Mouse (Mus musculus): Measurements from ENCODE around the gene Ubxn1. TPM values are rescaled to one million over a fixed set of nuclear protein-coding genes. Genes with fewer than 3 reads are reported as not detected.
A peak's percentile ranks its signal among the peaks of the same experiment; 100 is the strongest.

Ubxn1 gene
- total RNA-seq, 4 experiments from 2014 or later = 203 to 231 (median 218) TPM

- no peak for DNase-seq
These were observed 27.8 kb downstream of the Ubxn1 start for GRCm38 (mm10) chr19:8899079-8899478.

DNA sequence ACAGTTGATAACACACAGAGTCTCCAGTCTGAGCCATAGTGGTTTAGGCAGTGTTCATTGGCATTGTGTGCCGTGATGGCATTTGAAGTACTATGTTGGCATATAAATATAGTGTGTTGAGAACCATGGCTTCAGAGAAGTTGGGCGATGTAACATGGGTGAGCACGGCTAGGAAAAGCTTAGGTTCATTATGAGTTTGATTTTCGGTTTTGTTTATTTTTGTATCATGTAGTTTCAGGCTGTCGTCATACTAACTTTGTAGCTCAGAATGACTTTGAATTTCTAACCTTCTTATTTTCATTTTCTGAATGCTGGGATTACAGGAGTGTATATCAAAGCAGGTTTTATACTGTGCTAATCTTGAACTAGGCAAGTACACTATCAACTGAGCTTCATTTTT lies 32.1 kb downstream of the Ubxn1 start:
- DNase-seq = no peak

GRCm38 (mm10) chr19:8908531-8908930 lies 37.2 kb downstream of the Ubxn1 start:
- no peak for DNase-seq

GRCm38 (mm10) chr19:8911810-8912209 lies 40.5 kb downstream of the Ubxn1 start:
- DNase-seq = no peak

DNA sequence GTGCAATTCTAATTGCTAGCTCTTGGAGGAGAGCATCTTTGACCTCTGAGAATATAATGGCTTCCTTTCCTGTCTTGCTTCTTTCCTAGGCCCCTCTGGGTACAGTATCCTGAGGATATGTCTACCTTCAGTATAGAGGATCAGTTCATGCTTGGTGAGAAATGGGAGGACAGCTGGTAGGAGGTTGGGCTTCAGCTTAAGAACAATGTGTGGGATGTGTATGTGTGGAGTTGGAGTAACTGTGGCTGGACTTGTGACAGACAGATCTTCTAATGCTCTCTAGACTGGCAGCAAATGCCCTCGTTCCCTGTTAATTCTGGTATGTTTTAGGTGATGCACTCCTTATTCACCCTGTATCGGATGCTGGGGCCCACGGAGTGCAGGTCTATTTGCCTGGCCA lies 42.9 kb downstream of the Ubxn1 start:
- DNase-seq = no peak

DNA sequence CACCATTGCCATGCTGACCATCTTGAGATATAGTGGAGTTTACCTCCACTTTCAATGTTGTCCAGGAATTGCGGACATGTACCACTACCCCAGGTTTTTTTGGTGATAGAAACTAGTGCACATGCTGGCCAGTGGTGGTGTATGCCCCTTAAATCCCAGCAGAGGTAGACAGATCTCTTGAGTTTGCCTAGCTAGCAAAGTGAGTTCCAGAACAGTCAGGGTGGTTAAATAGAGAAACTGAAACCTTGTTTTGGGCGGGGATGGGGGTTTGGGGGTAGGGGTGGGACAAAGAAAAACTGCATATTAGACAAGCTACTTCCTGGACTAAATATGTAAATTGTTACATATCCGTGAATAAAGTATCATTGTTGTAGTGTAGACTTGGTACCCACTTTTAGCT lies 47.7 kb downstream of the Ubxn1 start:
- no peak for DNase-seq

DNA sequence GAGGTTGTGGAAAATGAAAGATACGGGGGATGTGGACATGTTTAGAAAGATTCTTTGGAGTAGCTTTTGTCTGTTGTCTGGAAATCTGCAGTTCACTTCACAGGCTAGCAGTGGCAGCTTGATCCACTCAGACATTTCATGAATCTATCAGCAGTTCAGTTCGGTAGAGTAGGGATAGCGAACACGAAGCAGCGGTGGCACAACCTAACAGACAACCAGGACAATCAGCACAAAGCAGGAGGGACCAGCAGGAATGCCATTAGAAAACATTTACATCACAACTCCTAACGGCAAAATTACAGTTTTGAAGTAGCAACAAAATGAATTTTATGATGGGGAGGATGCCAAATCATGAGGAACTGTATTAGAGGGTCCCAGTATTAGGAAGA lies 48.4 kb downstream of the Ubxn1 start:
- DNase-seq = no peak

DNA sequence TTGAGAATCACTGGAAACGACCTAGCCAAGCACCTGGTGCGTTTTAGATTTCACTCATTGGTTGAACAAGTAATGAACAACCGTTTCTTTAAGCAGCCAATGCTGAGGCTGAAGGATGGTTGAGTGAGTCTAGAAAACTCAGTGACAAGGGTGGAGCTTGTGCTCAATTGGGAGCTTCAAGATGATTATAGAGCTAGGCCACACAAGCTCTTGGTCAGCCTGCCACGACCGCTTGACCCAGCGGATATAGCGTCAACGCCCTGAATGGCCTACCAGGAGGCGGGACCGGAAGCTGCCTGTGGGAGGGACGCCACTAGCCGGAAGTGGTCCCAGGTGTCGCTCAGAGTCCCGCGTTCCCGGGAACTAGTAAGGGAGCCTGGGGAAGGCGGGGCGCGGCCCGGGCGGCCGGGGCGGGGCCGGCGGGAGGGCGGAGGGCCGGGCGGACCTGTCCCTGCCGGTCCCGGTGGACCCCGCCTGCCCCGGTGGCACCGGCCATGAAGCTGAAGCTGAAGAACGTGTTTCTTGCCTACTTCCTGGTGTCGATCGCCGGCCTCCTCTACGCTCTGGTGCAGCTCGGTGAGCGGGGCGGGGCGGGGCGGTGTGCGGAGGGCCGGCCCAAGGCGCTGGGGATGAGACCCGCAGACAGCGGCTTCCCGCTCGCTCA lies 48.9 kb downstream of the Ubxn1 start, which contains the start of gene B3gat3:
Gene B3gat3, plus strand, starts transcription at position 302 of the 664 bp plus-strand sequence.
- peak; percentile 95 for DNase-seq

- no peak for DNase-seq
These were observed 49.6 kb downstream of the Ubxn1 start for GRCm38 (mm10) chr19:8920836-8921291.

DNA sequence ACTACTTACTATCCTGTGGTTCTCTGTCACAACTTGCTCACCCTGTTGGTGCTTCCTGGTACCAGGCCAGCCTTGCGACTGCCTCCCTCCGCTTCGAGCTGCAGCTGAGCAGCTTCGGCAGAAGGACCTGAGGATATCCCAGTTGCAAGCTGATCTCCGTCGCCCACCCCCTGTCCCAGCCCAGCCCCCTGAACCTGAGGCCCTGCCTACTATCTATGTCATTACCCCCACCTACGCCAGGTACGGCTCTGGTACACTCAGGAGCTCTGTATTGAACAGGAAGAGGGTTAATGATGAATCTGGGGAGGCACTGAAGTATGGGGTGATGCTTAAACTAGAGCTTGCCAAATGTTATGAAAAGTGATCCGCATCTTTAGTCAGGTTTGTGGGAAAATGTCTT lies 50.4 kb downstream of the Ubxn1 start:
- DNase-seq = no peak

Small RNA genes lying within 50 kb of the gene (microRNA-seq; reads per million reads assigned to microRNA genes)
- 0.17 to 0.35 reads per million in 2 experiments for gene Mir5136

Other genes with a start within 250 kb of the Ubxn1 start
- gene Chrm1, start 207.7 kb upstream of the Ubxn1 start, total RNA-seq (2022) = 1 to 10 TPM; 1.2 to 2.6 (median 1.8) TPM
- 100 to 1,000 TPM; 210 to 266 (median 246) TPM for gene Slc3a2, start 148.1 kb upstream of the Ubxn1 start, total RNA-seq (2022)
- gene Wdr74, start 135.7 kb upstream of the Ubxn1 start, total RNA-seq (2022) = 10 to 100 TPM; 49.1 to 60.4 (median 53.3) TPM
- gene 1700092M07Rik, start 130.8 kb upstream of the Ubxn1 start, total RNA-seq (2022) = 1 to 10 TPM in 3 of 4 experiments, under 1 TPM in 1; 0.64 to 4.4 (median 1.8) TPM
- gene Stx5a, start 130.1 kb upstream of the Ubxn1 start, total RNA-seq (2022) = 100 to 1,000 TPM in 3 of 4 experiments, 10 to 100 TPM in 1; 90.9 to 138 (median 118) TPM
- 100 to 1,000 TPM; 102 to 164 (median 148) TPM for gene Nxf1, start 114.4 kb upstream of the Ubxn1 start, total RNA-seq (2022)
- gene Tmem223, start 100.5 kb upstream of the Ubxn1 start, total RNA-seq (2022) = 100 to 1,000 TPM; 111 to 137 (median 123) TPM
- gene Tmem179b, start 97.0 kb upstream of the Ubxn1 start, total RNA-seq (2022) = 10 to 100 TPM; 54.8 to 73.9 (median 63.9) TPM
- gene Taf6l, start 85.1 kb upstream of the Ubxn1 start, total RNA-seq (2022) = 10 to 100 TPM; 16.6 to 26.8 (median 21.0) TPM
- gene Polr2g, start 72.9 kb upstream of the Ubxn1 start, total RNA-seq (2022) = 100 to 1,000 TPM in 2 of 4 experiments, 10 to 100 TPM in 2; 86.0 to 106 (median 102) TPM
- 1 to 10 TPM; 2.5 to 4.9 (median 3.5) TPM for gene Zbtb3, start 68.9 kb upstream of the Ubxn1 start, total RNA-seq (2022)
- 10 to 100 TPM; 27.4 to 40.5 (median 35.9) TPM for gene Ttc9c, start 52.2 kb upstream of the Ubxn1 start, total RNA-seq (2022)
- gene Hnrnpul2, start 51.5 kb upstream of the Ubxn1 start, total RNA-seq (2022) = 10 to 100 TPM; 66.4 to 84.4 (median 73.9) TPM
- gene AC129217.1, start 41.7 kb upstream of the Ubxn1 start, total RNA-seq (2022) = not detected
- 100 to 1,000 TPM in 3 of 4 experiments, 10 to 100 TPM in 1; 96.6 to 137 (median 126) TPM for gene Bscl2, start 34.0 kb upstream of the Ubxn1 start, total RNA-seq (2022)
- 1 to 10 TPM; 4.7 to 9.8 (median 8.7) TPM for gene Gng3, start 32.3 kb upstream of the Ubxn1 start, total RNA-seq (2022)
- 1 to 10 TPM; 2.6 to 4.5 (median 3.3) TPM for gene Lrrn4cl, start 20.7 kb upstream of the Ubxn1 start, total RNA-seq (2022)
- gene Uqcc3, start 9.4 kb downstream of the Ubxn1 start, total RNA-seq (2022) = 10 to 100 TPM; 53.2 to 91.0 (median 63.1) TPM
- gene Lbhd1, start 12.2 kb downstream of the Ubxn1 start, total RNA-seq (2022) = 10 to 100 TPM in 3 of 4 experiments, 1 to 10 TPM in 1; 9.6 to 22.4 (median 14.5) TPM
- not detected for gene Gm49403, start 12.4 kb downstream of the Ubxn1 start, total RNA-seq (2022)
- gene 1810009A15Rik, start 17.4 kb downstream of the Ubxn1 start, total RNA-seq (2022) = 10 to 100 TPM; 32.6 to 54.7 (median 45.3) TPM
- 10 to 100 TPM in 1 of 4 experiments, 1 to 10 TPM in 3; 2.6 to 10.6 (median 6.0) TPM for gene Gm49416, start 17.4 kb downstream of the Ubxn1 start, total RNA-seq (2022)
- 10 to 100 TPM; 22.9 to 27.8 (median 25.0) TPM for gene Ints5, start 21.5 kb downstream of the Ubxn1 start, total RNA-seq (2022)
- gene Ganab, start 26.6 kb downstream of the Ubxn1 start, total RNA-seq (2022) = 100 to 1,000 TPM; 204 to 232 (median 222) TPM
- gene B3gat3, start 48.9 kb downstream of the Ubxn1 start, total RNA-seq (2022) = 10 to 100 TPM; 61.3 to 72.9 (median 70.0) TPM
- 10 to 100 TPM; 51.9 to 73.5 (median 54.9) TPM for gene Rom1, start 57.9 kb downstream of the Ubxn1 start, total RNA-seq (2022)
- 10 to 100 TPM; 57.9 to 87.6 (median 79.6) TPM for gene Eml3, start 58.1 kb downstream of the Ubxn1 start, total RNA-seq (2022)
- gene Mta2, start 70.4 kb downstream of the Ubxn1 start, total RNA-seq (2022) = 100 to 1,000 TPM in 2 of 4 experiments, 10 to 100 TPM in 2; 83.4 to 133 (median 102) TPM
- gene Tut1, start 82.4 kb downstream of the Ubxn1 start, total RNA-seq (2022) = 10 to 100 TPM; 22.9 to 31.9 (median 26.8) TPM
- 100 to 1,000 TPM; 306 to 355 (median 328) TPM for gene Eef1g, start 95.5 kb downstream of the Ubxn1 start, total RNA-seq (2022)
- gene Ahnak, start 117.8 kb downstream of the Ubxn1 start, total RNA-seq (2022) = 100 to 1,000 TPM; 122 to 227 (median 158) TPM
- under 1 TPM in 1 of 4 experiments, not detected in 3; 0.73 TPM for gene Scgb1a1, start 216.5 kb downstream of the Ubxn1 start, total RNA-seq (2022)